Mouse (Mus musculus): Measurements from ENCODE around the gene Eid1.

DNA sequence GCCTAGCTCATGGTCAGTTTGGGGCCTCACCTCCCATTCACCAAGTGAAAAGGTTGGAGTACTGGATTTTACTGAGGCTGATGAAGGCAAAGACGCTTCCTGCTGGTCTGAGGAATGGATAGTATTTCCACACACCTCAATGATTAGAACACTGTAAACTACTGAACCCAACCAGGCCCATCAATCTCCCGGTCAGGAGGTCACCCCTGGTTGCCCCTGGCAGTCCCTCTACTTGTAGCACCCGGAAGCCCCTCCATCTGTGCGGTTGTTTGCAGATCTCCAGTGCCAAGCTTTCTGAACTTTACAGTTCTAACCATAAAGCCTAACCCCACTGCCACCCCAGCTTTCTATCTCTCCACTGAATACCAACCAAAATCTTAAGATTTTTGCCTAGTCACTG lies 11.7 kb upstream of the Eid1 start:
- TF ChIP-seq CTCF (IDR thresholded peaks at IDR 0.05; ENCODE audit: control insufficient read depth, insufficient read depth, insufficient read length) = no peak
- TF ChIP-seq CEBPB (IDR thresholded peaks at IDR 0.05; ENCODE audit: low read depth) = no peak
- TF ChIP-seq USF1 (IDR thresholded peaks at IDR 0.05; ENCODE audit: low read depth) = no peak
- TF ChIP-seq MAX (IDR thresholded peaks at IDR 0.05) = no peak
- no peak for TF ChIP-seq MYOG (IDR thresholded peaks at IDR 0.05; ENCODE audit: control insufficient read depth, extremely low read depth, insufficient read length)

Data from C2C12 (cell line).